Mouse (Mus musculus): ENCODE data around the gene Olfr1341. TPM values are rescaled to one million over a fixed set of nuclear protein-coding genes. Genes with fewer than 3 reads are reported as not detected.
A peak's percentile ranks its signal among the peaks of the same experiment; 100 is the strongest.

The Olfr1341 gene
- polyA plus RNA-seq, 1 experiment from 2014 or later = not detected

DNA sequence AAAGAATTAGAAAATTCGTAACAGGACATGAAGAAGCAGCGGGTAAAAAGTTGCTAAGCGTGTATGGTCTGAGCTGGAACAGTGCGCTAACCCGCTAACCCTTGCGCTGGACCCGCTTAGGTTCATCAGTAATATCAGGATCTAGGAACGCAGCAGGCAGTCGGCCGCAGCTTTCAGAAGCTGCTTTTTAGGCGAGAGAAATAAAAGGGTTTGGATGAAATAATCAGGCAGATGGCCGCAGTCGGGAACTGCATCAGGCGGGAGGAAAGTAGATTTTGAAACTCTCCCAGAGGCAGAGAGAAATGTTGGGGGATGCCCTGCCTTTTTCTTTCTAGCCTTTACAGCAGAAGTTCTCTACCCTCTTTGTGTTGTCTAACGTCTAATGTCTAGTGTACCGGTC is 38.6 kb downstream of the Olfr1341 start:
- no peaks in the 10 kb centered on the region for H3K9me3 ChIP-seq
- H3K4me1 ChIP-seq (replicated peaks) = peaks cover 9% of the 10 kb centered on the region
- no peak overlapping the region for H3K9ac ChIP-seq
- H3K27me3 ChIP-seq = peaks cover 31% of the 10 kb centered on the region
- peak overlapping the region; percentile 35 for H3K4me2 ChIP-seq
- no peak overlapping the region for H3K4me3 ChIP-seq
- WGBS = 4% methylated on average over 16 of the region's 16 CpGs
- no peaks in the 10 kb centered on the region for H3K36me3 ChIP-seq
- no peak for ATAC-seq (ENCODE audit: low FRiP score)
- no peak overlapping the region for H3K27ac ChIP-seq

DNA sequence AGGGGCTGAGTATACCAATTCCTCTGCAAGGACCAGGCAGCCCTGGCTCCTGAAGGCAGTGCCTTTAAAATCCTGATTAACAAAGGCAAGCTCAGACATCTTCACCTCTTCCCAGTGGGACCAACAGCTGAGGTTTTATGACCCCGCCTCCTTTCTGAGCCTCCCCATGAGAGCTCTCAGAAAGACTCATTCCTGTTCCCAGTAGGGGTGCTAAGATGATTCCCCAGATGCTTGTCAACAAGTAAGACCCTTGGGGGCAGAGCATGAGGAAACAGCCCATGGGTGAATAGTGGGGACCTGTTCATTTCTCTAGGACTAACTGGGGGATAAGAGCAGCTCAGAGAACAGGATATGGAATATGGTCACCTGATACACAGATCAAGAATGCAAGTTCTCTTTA is 55.3 kb downstream of the Olfr1341 start, which contains the start of gene Olfr1338:
TSS of gene Olfr1338 (minus strand) at position 101 of the 400 bp plus-strand sequence.
- Histone ChIP-seq H3K9ac (no peak within 1 kb of the TSS), H3K4me3 (no peak within 1 kb of the TSS), H3K9me3 (no peaks in the 10 kb centered on the region), H3K27me3 (no peaks in the 10 kb centered on the region), H3K27ac (no peak within 1 kb of the TSS), H3K4me1 (replicated peaks) (no peaks in the 10 kb centered on the region), H3K36me3 (no peaks in the 10 kb centered on the region), H3K4me2 (no peak within 1 kb of the TSS)
- no peak for ATAC-seq (ENCODE audit: low FRiP score)
- WGBS = 94% methylated on average over 1 of the region's 1 CpGs

Other genes with a start within 250 kb of the Olfr1341 start
- 0.26 and 0.32 TPM in 2 replicates for gene Mpl, start 246.0 kb upstream of the Olfr1341 start, polyA plus RNA-seq (2015; fragmentation: Nextera tagmentation; extraction: Ambion mirVana)
- 17.7 and 18.7 TPM in 2 replicates for gene Tie1, start 213.5 kb upstream of the Olfr1341 start, polyA plus RNA-seq (2015; fragmentation: Nextera tagmentation; extraction: Ambion mirVana)
- gene 2610528J11Rik, start 176.5 kb upstream of the Olfr1341 start, polyA plus RNA-seq (2015; fragmentation: Nextera tagmentation; extraction: Ambion mirVana) = not detected in 2 replicates
- gene Tmem125, start 159.5 kb upstream of the Olfr1341 start, polyA plus RNA-seq (2015; fragmentation: Nextera tagmentation; extraction: Ambion mirVana) = 0.12 and 0.13 TPM in 2 replicates
- gene Cfap57, start 82.7 kb upstream of the Olfr1341 start, polyA plus RNA-seq (2015; fragmentation: Nextera tagmentation; extraction: Ambion mirVana) = 1.3 and 2.3 TPM in 2 replicates
- gene Ebna1bp2, start 82.7 kb upstream of the Olfr1341 start, polyA plus RNA-seq (2015; fragmentation: Nextera tagmentation; extraction: Ambion mirVana) = 106 and 121 TPM in 2 replicates
- not detected in 2 replicates for gene Olfr62, start 44.6 kb upstream of the Olfr1341 start, polyA plus RNA-seq (2015; fragmentation: Nextera tagmentation; extraction: Ambion mirVana)
- not detected in 2 replicates for gene Olfr1342, start 10.8 kb upstream of the Olfr1341 start, polyA plus RNA-seq (2015; fragmentation: Nextera tagmentation; extraction: Ambion mirVana)
- not detected in 2 replicates for gene Olfr1340, start 16.6 kb downstream of the Olfr1341 start, polyA plus RNA-seq (2015; fragmentation: Nextera tagmentation; extraction: Ambion mirVana)
- not detected in 2 replicates for gene Olfr1339, start 28.7 kb downstream of the Olfr1341 start, polyA plus RNA-seq (2015; fragmentation: Nextera tagmentation; extraction: Ambion mirVana)
- not detected in 2 replicates for gene Olfr1338, start 55.2 kb downstream of the Olfr1341 start, polyA plus RNA-seq (2015; fragmentation: Nextera tagmentation; extraction: Ambion mirVana)
- gene Olfr1337, start 79.1 kb downstream of the Olfr1341 start, polyA plus RNA-seq (2015; fragmentation: Nextera tagmentation; extraction: Ambion mirVana) = not detected in 2 replicates
- not detected in 2 replicates for gene Olfr1335, start 106.4 kb downstream of the Olfr1341 start, polyA plus RNA-seq (2015; fragmentation: Nextera tagmentation; extraction: Ambion mirVana)
- not detected in 2 replicates for gene Olfr1333, start 132.8 kb downstream of the Olfr1341 start, polyA plus RNA-seq (2015; fragmentation: Nextera tagmentation; extraction: Ambion mirVana)
- gene Olfr1331, start 161.1 kb downstream of the Olfr1341 start, polyA plus RNA-seq (2015; fragmentation: Nextera tagmentation; extraction: Ambion mirVana) = not detected in 2 replicates
- not detected in 2 replicates for gene Olfr1330, start 185.1 kb downstream of the Olfr1341 start, polyA plus RNA-seq (2015; fragmentation: Nextera tagmentation; extraction: Ambion mirVana)
- gene Olfr1329, start 213.9 kb downstream of the Olfr1341 start, polyA plus RNA-seq (2015; fragmentation: Nextera tagmentation; extraction: Ambion mirVana) = not detected in 2 replicates
- not detected in 2 replicates for gene Olfr1328, start 235.1 kb downstream of the Olfr1341 start, polyA plus RNA-seq (2015; fragmentation: Nextera tagmentation; extraction: Ambion mirVana)